In the genomic region with DNA sequence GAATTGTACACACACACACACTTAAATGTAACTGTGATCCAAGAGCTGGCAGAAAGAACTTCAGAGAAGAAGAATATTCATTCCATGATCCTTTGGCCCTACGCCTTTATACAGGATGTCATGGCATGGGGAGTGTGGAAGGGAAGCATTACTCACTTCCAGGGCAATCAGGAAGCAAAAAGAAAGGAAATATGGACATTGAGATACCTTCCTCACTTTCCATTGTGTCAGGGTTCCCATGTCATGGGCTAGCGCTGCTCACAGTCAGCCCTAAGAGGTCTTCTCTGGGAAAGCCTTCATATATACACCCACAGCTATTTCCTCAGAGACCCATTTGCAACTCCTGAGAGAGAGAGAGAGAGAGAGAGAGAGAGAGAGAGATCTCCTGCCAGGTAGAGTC, we compare ENCODE assay signal across 11 mouse cellular contexts. TPM values are rescaled to one million over a fixed set of nuclear protein-coding genes. Genes with fewer than 3 reads are reported as not detected.
DNase-seq lines count a peak whose midpoint lies in the region; ATAC-seq and TF ChIP-seq lines count a peak whose summit lies in the region.
"Had no signal": no experiment of that assay in that cellular context is flagged by ENCODE, and none has a peak within 500 bp of the region (broad histone marks: within the 10 kb centered on the region; RNA-seq: fewer than 3 reads in every experiment).

No protein-coding gene starts in this region.

- H3ac ChIP-seq in myocyte (ENCODE audit: control insufficient read depth, insufficient read length) = no peak overlapping the region

- H3K36me3 ChIP-seq in liver, embryonic 13.5 days = no peaks in the 10 kb centered on the region
- H3K36me3 ChIP-seq in heart, embryonic 16.5 days (ENCODE audit: control insufficient read depth, insufficient read depth) = no peaks in the 10 kb centered on the region
- no peaks in the 10 kb centered on the region for H3K36me3 ChIP-seq in myocyte (ENCODE audit: control insufficient read depth, insufficient read depth)
- H3K36me3 ChIP-seq: forebrain, embryonic 10.5 days had no signal

- H3K79me2 ChIP-seq in myocyte (ENCODE audit: control insufficient read depth, insufficient read depth) = no peaks in the 10 kb centered on the region

- ATAC-seq in liver, embryonic 13.5 days (ENCODE audit: low read depth) = peak; percentile 35; the same call in 1 of the 2 replicates
- ATAC-seq in heart, embryonic 16.5 days (replicated peaks; ENCODE audit: extremely low read depth, insufficient read depth, low FRiP score) = peak; percentile 43; the same call in 1 of the 2 replicates

- H3K4me2 ChIP-seq in liver, embryonic 13.5 days = peak overlapping the region; percentile 71; the same call in 1 of the 2 replicates
- peak overlapping the region; percentile 75 for H3K4me2 ChIP-seq in heart, embryonic 16.5 days (ENCODE audit: low read depth, low read length)
- H3K4me2 ChIP-seq in myocyte (ENCODE audit: low read depth) = peak overlapping the region; percentile 69

- 91% methylated on average over 2 of the region's 2 CpGs for WGBS in liver, embryonic 13.5 days (ENCODE audit: insufficient replicate concordance)
- 84% methylated on average over 2 of the region's 2 CpGs for WGBS in heart, embryonic 16.5 days

- intact Hi-C loops in heart, postnatal 36 days (cut with DNase I) = loop anchor here (2.0 to 5.0 kb wide), 2 partner anchors 74 to 282 kb away; partner anchors contain the start of gene Sgms1

- no peak for TF ChIP-seq POLR2A in myocyte (IDR thresholded peaks at IDR 0.05; ENCODE audit: insufficient read length, low read depth)

- no peaks in the 10 kb centered on the region for H3K9me3 ChIP-seq in liver, embryonic 13.5 days (replicated peaks)
- H3K9me3 ChIP-seq in heart, embryonic 16.5 days (replicated peaks; ENCODE audit: control insufficient read depth, low read length) = no peaks in the 10 kb centered on the region
- H3K9me3 ChIP-seq: forebrain, embryonic 10.5 days had no signal

- peaks cover 7% of the 10 kb centered on the region for H3K4me1 ChIP-seq in liver, embryonic 13.5 days (replicated peaks)
- H3K4me1 ChIP-seq in heart, embryonic 16.5 days (ENCODE audit: control insufficient read depth, insufficient read depth, low read length) = peaks cover 27% of the 10 kb centered on the region

- peak; percentile 15 to 27 for DNase-seq in heart, adult 9 months (ENCODE audit: low spot score in 2 of 2)
- DNase-seq in heart, postnatal 36 days = no peak
- no peak for DNase-seq in liver, embryonic 13.5 days
- DNase-seq in liver = no peak
- no peak for DNase-seq in embryo, embryonic 10 days (ENCODE audit: low spot score)
- no peak for DNase-seq in right cerebral cortex, postnatal 14 days
- DNase-seq: cerebellum, postnatal 36 days; retina, postnatal 1 day had no signal

- H3K27ac ChIP-seq in liver, embryonic 13.5 days = no peak overlapping the region
- peak overlapping the region; percentile 99 for H3K27ac ChIP-seq in heart, embryonic 16.5 days (ENCODE audit: low read length)
- H3K27ac ChIP-seq: forebrain, embryonic 10.5 days had no signal

- H3K4me3 ChIP-seq in liver, embryonic 13.5 days (replicated peaks) = no peak overlapping the region
- peak overlapping the region; percentile 87; the same call in 1 of the 2 replicates for H3K4me3 ChIP-seq in heart, embryonic 16.5 days (ENCODE audit: low read length)
- H3K4me3 ChIP-seq in myocyte = no peak overlapping the region

- H3K27me3 ChIP-seq in liver, embryonic 13.5 days = peaks cover 9% of the 10 kb centered on the region; the same call in 1 of the 2 replicates
- no peaks in the 10 kb centered on the region for H3K27me3 ChIP-seq in heart, embryonic 16.5 days (ENCODE audit: control insufficient read depth, insufficient read depth, low read length)
- no peaks in the 10 kb centered on the region for H3K27me3 ChIP-seq in myocyte (ENCODE audit: control insufficient read depth, insufficient read depth, insufficient read length)

- no peak overlapping the region for H3K9ac ChIP-seq in liver, embryonic 13.5 days
- 0 out of 2 replicates have a peak overlapping the region, but pooled peaks have one; percentile 98 for H3K9ac ChIP-seq in heart, embryonic 16.5 days (ENCODE audit: low read length)

TF ChIP-seq in myocyte, 11 proteins besides CTCF, POLR2A, EP300 and RAD21:
- TF ChIP-seq TCF3 (IDR thresholded peaks at IDR 0.05; ENCODE audit: insufficient read length, low read depth) (no peak), E2F4 (IDR thresholded peaks at IDR 0.05; ENCODE audit: insufficient read depth) (no peak), MYOG (IDR thresholded peaks at IDR 0.05; ENCODE audit: control insufficient read depth in 1 of 3, insufficient read depth in 1 of 3, insufficient read length in 2 of 3, low read depth in 2 of 3) (no peak), TCF12 (IDR thresholded peaks at IDR 0.05; ENCODE audit: insufficient read depth, poor library complexity, severe bottlenecking) (no peak), POLR2AphosphoS2 (IDR thresholded peaks at IDR 0.05; ENCODE audit: insufficient read length, low read depth) (no peak), SRF (IDR thresholded peaks at IDR 0.05; ENCODE audit: control insufficient read depth, insufficient read length, low read depth) (no peak), MYOD1 (IDR thresholded peaks at IDR 0.05; ENCODE audit: control insufficient read depth in 1 of 3, insufficient read length in 2 of 3, low read depth in 2 of 3) (no peak), REST (IDR thresholded peaks at IDR 0.05; ENCODE audit: insufficient read depth, insufficient read length) (no peak)
TF ChIP-seq in myocyte: peak in this region for 0.

RNA-seq across cellular contexts. Expression of gene Asah2, which starts 1.3 kb away (rescaled TPM):
- total RNA-seq in heart, postnatal 36 days (2021) = 10 to 100 TPM; 12.9 to 14.3 TPM
- polyA plus RNA-seq in liver, embryonic 13.5 days (2015; fragmentation: Nextera tagmentation; extraction: Ambion mirVana) = 0.23 and 0.52 TPM in 2 replicates
- 2.4 and 2.6 TPM in 2 replicates for polyA plus RNA-seq in heart, embryonic 16.5 days (2015; fragmentation: Nextera tagmentation; extraction: Ambion mirVana)
- polyA plus RNA-seq in myocyte (2012; fragmentation: generic; extraction: Trizol) = 1.1 TPM

Comparison
In these comparisons a context has a peak if more than half of its experiments do, and no peak if none do; other contexts are left out.
1. DNase-seq: peak in heart, adult 9 months (2 of 2); none in heart, postnatal 36 days (0 of 2), liver, embryonic 13.5 days (single experiment), liver (single experiment), embryo, embryonic 10 days (single experiment) and right cerebral cortex, postnatal 14 days (single experiment).
2. Peak in every context shown above with its lines, with median percentiles within 50 percentile points of each other: H3K4me2 ChIP-seq.